Mouse (Mus musculus): ENCODE measurements at regions not wholly inside any gene's neighbourhood (a gene's known extent, or its start where the extent isn't known, plus 50 kb on each side); places are given as distances from the start of the nearest gene placed in this dataset.

GRCm38 (mm10) chr15:27340070-27340469 lies 126.4 kb upstream of the Ank start:
- no peaks in the 10 kb centered on the region; the same call in 1 of the 2 replicates for H3K4me1 ChIP-seq (ENCODE audit: control insufficient read depth, insufficient read depth, insufficient read length, low read length)
- no peaks in the 10 kb centered on the region for H3K36me3 ChIP-seq (ENCODE audit: control insufficient read depth, insufficient read depth, low read length)
- no peak for TF ChIP-seq POLR2A (IDR thresholded peaks at IDR 0.05; ENCODE audit: low read depth, low read length)
- no peak for TF ChIP-seq CTCF (IDR thresholded peaks at IDR 0.05; ENCODE audit: extremely low read depth, insufficient read length, insufficient replicate concordance, low read depth, low read length)
- no peak overlapping the region for H3K27ac ChIP-seq (ENCODE audit: insufficient read depth, low read depth, low read length)
- H3K4me3 ChIP-seq (ENCODE audit: low read depth, low read length): no peak overlapping the region
- H3K27me3 ChIP-seq (ENCODE audit: control insufficient read depth, insufficient read depth, low read length): no peaks in the 10 kb centered on the region
- WGBS: 67% methylated on average over 4 of the region's 4 CpGs

DNA sequence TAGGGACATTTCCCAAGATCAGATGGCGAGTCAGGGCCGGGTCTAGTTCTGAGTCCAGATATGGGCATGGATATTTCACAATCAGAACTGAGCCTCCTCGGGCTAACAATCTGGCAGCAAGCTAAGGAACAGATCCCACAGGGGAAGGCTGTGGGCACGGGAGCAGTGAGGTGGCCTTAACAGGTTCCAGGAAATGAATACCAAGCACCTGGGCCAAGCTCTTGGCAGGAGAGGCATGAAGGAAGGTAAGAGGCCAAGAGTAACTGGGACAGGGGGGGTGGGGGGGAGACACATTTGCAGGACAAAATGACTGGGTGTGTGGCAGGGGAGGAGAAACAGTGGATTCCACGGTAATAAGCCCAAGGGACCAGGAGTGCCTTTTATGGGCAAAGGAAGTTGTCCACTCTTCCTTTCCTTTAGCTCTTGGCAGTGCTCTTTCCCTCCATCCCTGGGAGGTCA lies 124.9 kb upstream of the Ank start:
- Histone ChIP-seq H3K27me3 (ENCODE audit: control insufficient read depth, insufficient read depth, low read length) (no peaks in the 10 kb centered on the region), H3K36me3 (ENCODE audit: control insufficient read depth, insufficient read depth, low read length) (no peaks in the 10 kb centered on the region), H3K27ac (ENCODE audit: insufficient read depth, low read depth, low read length) (no peak overlapping the region), H3K4me3 (ENCODE audit: low read depth, low read length) (no peak overlapping the region), H3K4me1 (ENCODE audit: control insufficient read depth, insufficient read depth, insufficient read length, low read length) (no peaks in the 10 kb centered on the region; the same call in 1 of the 2 replicates)
- TF ChIP-seq CTCF (IDR thresholded peaks at IDR 0.05; ENCODE audit: extremely low read depth, insufficient read length, insufficient replicate concordance, low read depth, low read length) (no peak), POLR2A (IDR thresholded peaks at IDR 0.05; ENCODE audit: low read depth, low read length) (no peak)
- 24% methylated on average over 5 of the region's 5 CpGs for WGBS

DNA sequence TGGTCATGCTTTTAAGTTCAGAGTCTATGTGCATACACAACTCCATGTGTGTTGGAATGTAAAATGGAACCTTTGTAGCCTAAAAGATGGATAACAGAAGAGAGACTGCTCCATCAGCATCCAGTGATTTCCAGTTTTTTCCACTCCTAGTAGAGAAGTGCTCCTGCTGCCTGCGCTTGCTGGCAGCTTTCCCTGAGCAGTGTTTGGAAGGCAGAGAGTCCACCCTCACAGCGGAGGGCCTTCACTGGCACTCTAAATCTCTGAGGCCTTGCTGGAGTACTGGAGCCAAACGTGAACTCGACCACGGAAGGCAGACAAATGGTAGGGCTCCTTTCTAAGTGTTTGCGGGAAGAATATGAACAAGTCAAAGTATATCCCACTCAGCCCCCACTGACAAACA lies 108.0 kb upstream of the Ank start:
- no peaks in the 10 kb centered on the region for H3K27me3 ChIP-seq (ENCODE audit: control insufficient read depth, insufficient read depth, low read length)
- no peak overlapping the region for H3K4me3 ChIP-seq (ENCODE audit: low read depth, low read length)
- H3K27ac ChIP-seq (ENCODE audit: insufficient read depth, low read depth, low read length): no peak overlapping the region
- H3K36me3 ChIP-seq (ENCODE audit: control insufficient read depth, insufficient read depth, low read length): no peaks in the 10 kb centered on the region
- TF ChIP-seq CTCF (IDR thresholded peaks at IDR 0.05; ENCODE audit: extremely low read depth, insufficient read length, insufficient replicate concordance, low read depth, low read length) (no peak), POLR2A (IDR thresholded peaks at IDR 0.05; ENCODE audit: low read depth, low read length) (no peak)
- H3K4me1 ChIP-seq (ENCODE audit: control insufficient read depth, insufficient read depth, insufficient read length, low read length): no peaks in the 10 kb centered on the region
- 77% methylated on average over 6 of the region's 6 CpGs for WGBS

GRCm38 (mm10) chr15:27359271-27359670 lies 107.2 kb upstream of the Ank start:
- no peak overlapping the region for H3K27ac ChIP-seq (ENCODE audit: insufficient read depth, low read depth, low read length)
- H3K4me1 ChIP-seq (ENCODE audit: control insufficient read depth, insufficient read depth, insufficient read length, low read length): no peaks in the 10 kb centered on the region
- no peak overlapping the region for H3K4me3 ChIP-seq (ENCODE audit: low read depth, low read length)
- H3K27me3 ChIP-seq (ENCODE audit: control insufficient read depth, insufficient read depth, low read length): no peaks in the 10 kb centered on the region
- no peak for TF ChIP-seq CTCF (IDR thresholded peaks at IDR 0.05; ENCODE audit: extremely low read depth, insufficient read length, insufficient replicate concordance, low read depth, low read length)
- no peak for TF ChIP-seq POLR2A (IDR thresholded peaks at IDR 0.05; ENCODE audit: low read depth, low read length)
- H3K36me3 ChIP-seq (ENCODE audit: control insufficient read depth, insufficient read depth, low read length): no peaks in the 10 kb centered on the region
- 49% methylated on average over 1 of the region's 1 CpGs for WGBS

GRCm38 (mm10) chr15:27374517-27374916 lies 92.0 kb upstream of the Ank start:
- no peak for TF ChIP-seq CTCF (IDR thresholded peaks at IDR 0.05; ENCODE audit: extremely low read depth, insufficient read length, insufficient replicate concordance, low read depth, low read length)
- TF ChIP-seq POLR2A (IDR thresholded peaks at IDR 0.05; ENCODE audit: low read depth, low read length): no peak
- 74% methylated on average over 1 of the region's 1 CpGs for WGBS

GRCm38 (mm10) chr15:27378601-27379094 lies 87.8 kb upstream of the Ank start:
- no peaks in the 10 kb centered on the region for H3K36me3 ChIP-seq (ENCODE audit: control insufficient read depth, insufficient read depth, low read length)
- H3K27me3 ChIP-seq (ENCODE audit: control insufficient read depth, insufficient read depth, low read length): no peaks in the 10 kb centered on the region
- no peak overlapping the region for H3K4me3 ChIP-seq (ENCODE audit: low read depth, low read length)
- H3K27ac ChIP-seq (ENCODE audit: insufficient read depth, low read depth, low read length): no peak overlapping the region
- H3K4me1 ChIP-seq (ENCODE audit: control insufficient read depth, insufficient read depth, insufficient read length, low read length): no peaks in the 10 kb centered on the region
- no peak for TF ChIP-seq POLR2A (IDR thresholded peaks at IDR 0.05; ENCODE audit: low read depth, low read length)
- TF ChIP-seq CTCF (IDR thresholded peaks at IDR 0.05; ENCODE audit: extremely low read depth, insufficient read length, insufficient replicate concordance, low read depth, low read length): no peak
- 59% methylated on average over 3 of the region's 3 CpGs for WGBS

More at GRCm38 (mm10) chr15:27374517-27374916, 92.0 kb upstream of the Ank start:
- Histone ChIP-seq H3K4me3 (ENCODE audit: low read depth, low read length) (no peak overlapping the region), H3K36me3 (ENCODE audit: control insufficient read depth, insufficient read depth, low read length) (no peaks in the 10 kb centered on the region), H3K4me1 (ENCODE audit: control insufficient read depth, insufficient read depth, insufficient read length, low read length) (no peaks in the 10 kb centered on the region), H3K27ac (ENCODE audit: insufficient read depth, low read depth, low read length) (no peak overlapping the region), H3K27me3 (ENCODE audit: control insufficient read depth, insufficient read depth, low read length) (no peaks in the 10 kb centered on the region)

GRCm38 (mm10) chr15:27380436-27380945 lies 86.0 kb upstream of the Ank start:
- no peaks in the 10 kb centered on the region for H3K4me1 ChIP-seq (ENCODE audit: control insufficient read depth, insufficient read depth, insufficient read length, low read length)
- no peak for TF ChIP-seq POLR2A (IDR thresholded peaks at IDR 0.05; ENCODE audit: low read depth, low read length)
- no peak overlapping the region for H3K27ac ChIP-seq (ENCODE audit: insufficient read depth, low read depth, low read length)
- H3K36me3 ChIP-seq (ENCODE audit: control insufficient read depth, insufficient read depth, low read length): no peaks in the 10 kb centered on the region
- H3K4me3 ChIP-seq (ENCODE audit: low read depth, low read length): no peak overlapping the region
- H3K27me3 ChIP-seq (ENCODE audit: control insufficient read depth, insufficient read depth, low read length): no peaks in the 10 kb centered on the region
- WGBS: 83% methylated on average over 4 of the region's 4 CpGs

Measured in small intestine, adult 2 months (tissue).